Mouse (Mus musculus): Measurements from ENCODE around the gene Svs6. TPM values are rescaled to one million over a fixed set of nuclear protein-coding genes. Genes with fewer than 3 reads are reported as not detected.
A peak's percentile ranks its signal among the peaks of the same experiment; 100 is the strongest.
"Not testable (repeated sequence)": the region's sequence is repeated elsewhere in the genome, so short reads cannot be mapped to it uniquely, and the experiment has no call there.

The Svs6 gene
- not detected for total RNA-seq (2021)
- long read RNA-seq, experiment 1: 0 reads
- long read RNA-seq, experiment 2: 0 reads

DNA sequence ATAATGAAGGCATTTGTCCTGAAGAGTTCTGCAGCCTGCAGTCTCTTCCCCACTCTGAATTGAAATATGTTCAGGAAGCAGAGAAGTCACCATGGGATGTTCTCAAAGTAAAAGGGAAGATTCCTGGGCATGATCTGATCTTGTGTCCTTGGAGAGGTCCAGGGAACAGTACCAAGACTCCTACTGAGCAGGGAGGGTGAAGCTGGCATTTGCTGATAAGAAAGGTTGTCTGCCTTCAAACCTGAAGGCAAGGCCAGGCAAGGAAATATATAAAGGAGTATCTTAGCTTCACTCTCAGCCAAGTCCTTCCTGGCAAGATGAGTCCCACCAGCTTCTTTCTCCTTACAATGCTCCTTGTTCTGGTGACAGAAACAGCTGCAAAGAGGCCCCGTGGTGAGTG, at the start of gene Svs6:
Gene Svs6 (plus strand): TSS at position 301 of the 400 bp plus-strand sequence.
- not testable (repeated sequence) for DNase-seq

DNA sequence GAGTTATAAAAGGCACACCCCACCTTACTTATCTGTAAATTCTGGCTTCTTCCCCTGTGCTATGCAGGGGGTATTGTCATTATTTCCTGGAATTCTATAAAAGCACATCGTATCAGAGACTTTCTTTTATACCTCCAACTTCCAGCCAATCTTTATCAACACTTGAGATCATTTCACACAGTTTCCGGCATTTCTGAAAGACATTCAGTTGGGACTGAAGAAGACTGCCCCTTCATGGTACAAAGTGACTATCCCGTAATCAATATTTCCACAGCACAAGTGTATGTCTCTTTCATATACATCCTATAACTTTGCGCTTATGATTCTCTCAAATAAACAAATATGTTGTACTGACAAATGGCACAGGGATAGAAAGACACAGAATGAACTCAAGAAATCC, 38.2 kb upstream of the Svs6 start, which contains the start of gene Svs4:
Gene Svs4 (minus strand): TSS at position 101 of the 400 bp plus-strand sequence.
- DNase-seq: no peak

DNA sequence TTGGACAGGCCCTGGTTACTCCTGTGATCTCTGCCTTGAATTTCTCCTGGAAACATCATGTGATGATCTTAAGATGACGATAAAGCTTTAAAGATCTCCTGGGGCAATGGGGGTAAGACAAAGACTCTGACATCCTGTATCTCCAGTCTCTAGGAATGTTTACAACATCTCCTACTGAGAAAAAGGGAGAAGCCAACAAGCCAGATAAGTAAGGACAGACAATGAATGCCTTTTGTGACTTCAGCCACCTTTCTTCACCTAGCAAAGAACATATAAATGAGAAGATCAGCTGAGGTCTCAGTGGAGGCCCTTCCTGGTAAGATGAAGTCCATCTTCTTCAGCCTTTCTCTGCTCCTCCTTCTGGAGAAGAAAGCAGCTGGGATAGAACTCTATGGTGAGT, 27.6 kb upstream of the Svs6 start, which contains the start of gene Svs3a:
Gene Svs3a (plus strand): TSS at position 301 of the 400 bp plus-strand sequence.
- DNase-seq: not testable (repeated sequence)

DNA sequence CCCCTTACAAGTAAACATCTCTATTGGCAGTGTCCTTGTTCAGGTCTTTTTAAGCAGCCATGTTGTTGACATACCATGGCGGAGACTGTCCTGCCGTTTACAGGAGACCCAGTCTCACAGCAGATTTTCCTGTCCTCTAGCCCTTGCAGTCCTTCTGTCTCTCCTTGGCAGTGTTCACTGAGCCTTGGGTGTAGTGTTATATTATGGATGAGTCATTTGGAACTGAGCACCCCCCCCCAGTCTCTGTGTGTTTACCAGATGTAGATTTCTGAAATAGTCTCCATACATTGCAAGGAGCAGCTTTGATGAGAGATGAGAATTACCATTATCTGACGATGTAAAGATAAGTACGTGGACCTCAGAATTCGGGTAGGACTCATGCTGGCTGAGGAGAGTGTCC, 4.0 kb upstream of the Svs6 start:
- DNase-seq: no peak

DNA sequence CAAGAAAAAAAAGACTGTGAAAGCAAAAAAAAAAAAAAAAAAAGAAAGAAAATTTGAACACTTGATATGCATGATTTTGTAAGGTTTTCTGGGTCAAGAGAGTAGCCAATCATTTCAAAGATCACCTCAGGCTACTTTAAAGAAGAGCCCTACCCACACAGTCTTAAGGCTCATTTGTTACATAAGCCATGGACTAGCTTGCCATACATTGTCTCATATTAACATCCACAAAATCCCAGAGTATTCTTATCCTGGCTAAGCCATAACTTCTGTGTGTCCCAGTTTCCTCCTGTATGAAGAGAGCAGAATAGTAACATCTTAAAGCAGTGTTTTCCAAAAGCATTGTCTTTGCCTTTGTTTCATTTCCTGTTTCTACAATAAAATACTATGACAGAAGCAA, 1.1 kb upstream of the Svs6 start:
- not testable (repeated sequence) for DNase-seq

DNA sequence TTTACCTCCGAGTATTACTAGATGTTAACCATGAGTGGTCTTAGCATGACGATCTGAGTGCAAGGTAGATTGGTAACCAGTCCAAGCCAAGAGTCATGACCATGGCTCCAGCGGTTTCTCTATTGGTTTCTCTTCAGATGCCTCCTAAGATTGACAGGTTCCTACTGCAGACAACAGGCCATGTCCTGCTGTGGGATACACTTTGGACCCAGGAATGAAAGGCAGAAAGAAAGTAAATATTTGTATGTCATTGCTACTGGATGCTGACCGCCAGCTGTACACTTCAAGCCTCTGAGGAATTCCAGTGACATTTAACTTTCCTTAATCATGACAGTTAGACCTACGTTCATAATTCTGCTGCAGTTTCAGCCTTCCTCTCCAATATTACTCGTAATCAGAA, 4.4 kb downstream of the Svs6 start:
- no peak for DNase-seq

DNA sequence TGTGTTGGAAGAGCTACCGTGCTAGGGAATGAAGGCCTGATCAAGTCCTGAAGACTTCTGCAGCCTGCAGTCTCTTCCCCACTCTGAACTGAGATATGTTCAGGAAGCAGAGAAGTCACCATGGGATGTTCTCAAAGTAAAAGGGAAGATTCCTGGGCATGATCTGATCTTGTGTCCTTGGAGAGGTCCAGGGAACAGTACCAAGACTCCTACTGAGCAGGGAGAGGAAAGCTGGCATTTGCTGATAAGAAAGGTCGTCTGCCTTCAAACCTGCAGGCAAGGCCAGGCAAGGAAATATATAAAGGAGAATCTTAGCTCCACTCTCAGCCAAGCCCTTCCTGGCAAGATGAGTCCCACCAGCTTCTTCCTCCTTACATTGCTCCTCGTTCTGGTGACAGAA, 15.9 kb downstream of the Svs6 start, which contains the start of gene Svs5:
Gene Svs5 (plus strand): TSS at position 301 of the 400 bp plus-strand sequence.
- DNase-seq: not testable (repeated sequence)

DNA sequence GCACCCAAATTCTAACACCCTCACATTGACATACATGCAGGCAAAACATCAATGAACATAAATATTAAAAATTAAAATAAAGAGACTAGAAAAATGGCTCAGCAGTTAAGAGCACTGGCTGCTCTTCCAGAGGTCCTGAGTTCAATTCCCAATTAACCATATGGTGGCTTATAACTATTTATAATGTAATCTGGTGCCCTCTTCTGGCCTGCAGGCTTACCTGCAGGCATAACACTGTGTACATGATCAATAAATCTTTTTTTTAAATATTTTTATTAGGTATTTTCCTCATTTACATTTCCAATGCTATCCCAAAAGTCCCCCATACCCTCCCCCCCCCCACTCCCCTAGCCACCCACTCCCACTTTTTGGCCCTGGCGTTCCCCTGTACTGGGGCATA, 27.2 kb downstream of the Svs6 start:
- DNase-seq: not testable (repeated sequence)

DNA sequence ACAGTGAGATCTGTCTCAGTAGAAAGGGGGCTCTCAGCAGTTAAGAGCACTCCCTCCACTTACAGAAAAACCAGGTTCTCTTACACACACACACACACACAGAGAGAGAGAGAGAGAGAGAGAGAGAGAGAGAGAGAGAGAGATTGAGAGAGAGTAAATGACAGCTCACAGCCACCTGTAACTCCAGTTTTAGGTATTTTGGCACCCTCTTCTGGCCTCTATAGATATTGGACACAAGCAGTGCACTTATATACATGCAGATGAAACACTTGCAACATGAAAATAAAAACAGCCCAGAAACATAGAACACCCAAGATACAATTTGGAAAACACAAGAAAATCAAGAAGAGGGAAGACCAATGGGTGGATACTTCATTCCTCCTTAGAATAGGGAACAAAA, 31.1 kb downstream of the Svs6 start:
- DNase-seq: not testable (repeated sequence)

DNA sequence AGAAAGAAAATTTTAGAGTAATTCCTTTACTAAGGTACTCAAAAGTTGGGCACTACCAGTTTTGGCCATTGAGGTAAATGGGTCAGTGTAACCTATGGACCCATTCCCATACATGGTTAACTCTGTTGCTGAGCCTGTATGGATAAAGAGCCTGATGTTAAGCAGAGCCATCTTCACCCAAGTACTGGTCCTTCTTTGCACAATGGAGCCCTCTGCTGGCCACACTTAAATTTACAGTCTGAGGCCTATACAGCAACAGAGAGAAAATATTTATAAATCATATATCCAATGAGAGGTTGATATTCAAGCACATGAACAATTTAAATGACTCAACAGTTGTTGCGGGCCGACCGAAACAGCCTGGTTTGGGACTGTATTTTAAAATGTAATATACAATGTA, 32.4 kb downstream of the Svs6 start:
- peak; percentile 40 to 59 for DNase-seq

DNA sequence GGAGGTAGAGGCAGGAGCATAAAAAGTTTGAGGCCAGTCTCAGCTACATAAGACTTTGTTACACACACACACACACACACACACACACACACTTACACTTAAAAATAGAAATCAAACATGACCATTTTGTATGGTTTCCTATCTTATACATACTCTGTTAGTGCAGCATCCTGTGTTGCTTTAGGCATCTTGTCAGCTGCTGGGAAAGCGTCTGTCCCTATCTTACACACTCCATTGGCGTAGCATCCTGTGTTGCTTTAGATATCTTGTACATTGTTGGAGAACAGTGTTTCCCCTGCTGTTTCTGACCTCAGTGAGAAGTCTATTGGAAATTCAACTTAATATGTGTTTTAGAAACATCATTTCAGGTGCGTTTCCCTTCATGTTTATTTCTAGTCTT, 36.1 kb downstream of the Svs6 start:
- DNase-seq: no peak

DNA sequence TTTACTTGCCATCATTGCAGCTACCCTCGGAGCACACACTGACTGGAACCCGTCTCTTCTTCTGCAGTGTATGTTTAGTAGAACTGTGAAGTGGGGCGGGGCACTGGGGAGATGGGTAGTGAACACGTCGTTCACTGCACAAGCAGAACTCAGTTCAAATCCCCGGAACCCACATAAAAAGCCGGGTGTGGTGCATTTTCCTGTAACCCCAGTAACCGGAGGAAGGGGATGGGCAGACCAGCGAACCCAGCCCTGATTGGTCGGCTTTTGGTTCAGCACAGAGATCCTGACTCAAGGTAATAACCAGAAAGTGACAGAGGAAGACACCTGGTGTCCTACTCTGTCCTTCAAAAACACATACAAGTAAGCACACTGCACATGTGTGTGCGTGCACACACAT, 36.8 kb downstream of the Svs6 start:
- DNase-seq: no peak

DNA sequence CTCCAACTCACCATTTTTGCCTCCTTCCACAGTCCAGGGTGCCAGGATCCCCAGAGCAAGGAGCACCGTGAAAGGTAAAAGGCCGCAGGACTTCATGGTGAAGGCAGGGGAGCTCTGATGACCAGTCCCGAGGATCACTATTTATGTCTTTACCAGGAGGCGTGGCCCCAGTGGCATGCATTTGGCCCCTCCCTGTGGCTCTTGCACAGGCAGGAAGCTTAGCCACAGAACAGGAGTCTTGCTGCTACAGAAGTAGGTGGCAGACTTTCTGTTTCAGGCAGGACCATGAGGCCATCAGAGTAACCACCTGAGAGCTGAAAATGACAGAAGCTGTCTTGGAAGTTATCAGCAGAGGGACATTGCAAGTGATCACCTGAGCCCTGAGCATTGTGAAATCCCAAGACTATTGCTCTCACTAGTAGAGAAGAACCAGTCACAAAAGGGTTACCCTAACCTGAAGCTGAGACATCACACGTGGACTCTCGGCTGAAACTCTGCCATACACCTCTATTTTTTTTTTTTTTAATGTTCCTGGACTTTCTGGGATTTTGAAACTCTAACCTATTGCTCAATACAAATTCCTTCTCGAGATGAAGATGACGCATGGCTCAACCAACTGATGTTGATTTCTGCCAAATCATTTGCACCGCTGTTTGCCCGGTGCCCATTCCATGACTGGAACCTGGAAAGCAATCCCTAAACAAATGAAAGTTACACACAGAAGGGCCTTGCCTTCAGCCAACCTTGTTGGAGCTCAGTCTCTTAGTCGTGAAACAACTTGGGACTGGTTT, 39.8 kb downstream of the Svs6 start:
- DNase-seq: no peak

DNA sequence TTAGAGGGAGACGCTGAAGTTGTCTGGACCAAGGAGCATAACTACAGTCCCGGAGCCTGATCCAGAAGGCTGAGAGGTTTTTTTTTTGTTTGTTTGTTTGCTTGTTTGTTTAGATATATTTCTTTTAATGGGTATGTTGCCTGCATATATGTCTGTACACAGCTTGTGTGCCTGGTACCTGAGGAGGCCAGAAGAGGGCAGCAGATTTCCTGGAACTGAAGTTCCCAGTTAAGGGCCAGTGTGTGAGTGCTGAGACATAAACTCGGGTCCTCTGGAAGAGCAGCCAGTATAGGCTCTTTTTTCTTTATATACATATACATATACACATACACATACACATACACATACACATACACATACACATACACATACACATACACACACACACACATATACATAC, 41.8 kb downstream of the Svs6 start:
- peak; percentile 13 to 19 for DNase-seq

DNA sequence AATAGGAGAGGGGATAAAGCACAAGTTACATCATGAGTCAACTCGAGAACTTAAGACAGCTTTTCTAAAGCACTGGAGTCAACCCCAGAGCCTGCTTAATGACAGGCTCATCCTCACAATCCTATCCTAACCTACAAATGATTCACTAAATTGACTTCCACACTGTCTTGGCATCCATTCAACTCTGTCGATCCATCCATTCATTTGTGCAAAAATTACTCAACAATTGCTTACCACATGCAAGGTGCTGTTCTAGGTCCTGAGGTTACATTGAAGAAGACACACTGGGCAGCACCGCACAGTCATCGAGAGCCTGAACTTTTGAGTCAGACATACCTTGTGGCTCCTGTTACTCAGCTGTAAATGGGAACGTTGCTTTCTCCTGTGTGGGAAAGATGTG, 42.5 kb downstream of the Svs6 start:
- DNase-seq: no peak

DNA sequence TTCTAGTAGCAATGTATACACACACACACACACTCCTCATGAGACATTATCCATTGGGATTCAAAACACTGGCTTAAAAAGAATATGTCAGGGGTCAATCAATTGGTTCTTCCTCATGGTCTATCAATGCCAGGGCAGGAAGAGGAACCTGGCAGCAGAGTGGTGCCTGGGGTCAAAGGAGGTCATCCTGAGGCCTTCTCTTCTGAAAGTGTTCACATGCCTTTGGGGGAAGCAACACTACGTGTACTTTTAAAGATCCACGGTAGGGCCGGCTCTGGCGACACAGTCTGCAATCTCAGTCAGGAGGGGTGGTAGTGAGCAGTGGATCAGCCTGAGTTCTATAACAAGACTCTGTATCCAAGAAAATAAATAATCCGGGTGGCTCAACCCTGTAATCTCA, 43.1 kb downstream of the Svs6 start:
- DNase-seq: no peak

DNA sequence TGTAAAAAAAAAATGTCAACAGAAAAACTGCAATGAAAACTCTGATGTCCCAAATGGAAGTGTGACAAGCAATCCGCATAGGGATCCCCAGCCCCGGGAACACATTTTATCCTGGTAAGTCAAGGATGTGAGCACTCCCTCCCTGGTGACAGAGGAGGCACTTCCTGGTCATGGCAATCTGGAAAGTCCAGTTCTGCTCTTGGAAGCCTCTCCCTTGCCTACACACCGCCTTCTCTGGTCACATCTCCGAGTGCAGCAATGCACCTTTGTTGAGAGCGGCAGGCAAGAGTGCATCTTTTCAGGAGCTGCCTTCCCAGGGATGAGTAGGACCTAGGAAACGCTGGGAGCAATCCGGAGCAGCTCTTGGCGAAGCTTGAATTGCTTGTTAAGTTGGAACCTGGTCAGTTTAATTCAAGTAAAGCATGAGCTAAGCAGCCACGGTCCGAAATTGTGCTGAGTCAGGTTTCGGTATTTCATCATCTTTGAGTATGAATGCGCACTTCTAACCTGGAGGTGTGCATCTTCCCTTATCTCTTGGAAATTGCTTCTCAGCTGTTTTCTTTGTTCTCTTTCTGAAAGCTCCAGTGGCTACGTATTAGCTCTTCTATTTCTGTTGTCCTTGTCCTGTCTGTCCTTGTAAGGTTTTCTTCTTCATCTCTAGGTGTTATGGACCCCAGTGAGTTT, 44.6 kb downstream of the Svs6 start:
- DNase-seq: no peak

DNA sequence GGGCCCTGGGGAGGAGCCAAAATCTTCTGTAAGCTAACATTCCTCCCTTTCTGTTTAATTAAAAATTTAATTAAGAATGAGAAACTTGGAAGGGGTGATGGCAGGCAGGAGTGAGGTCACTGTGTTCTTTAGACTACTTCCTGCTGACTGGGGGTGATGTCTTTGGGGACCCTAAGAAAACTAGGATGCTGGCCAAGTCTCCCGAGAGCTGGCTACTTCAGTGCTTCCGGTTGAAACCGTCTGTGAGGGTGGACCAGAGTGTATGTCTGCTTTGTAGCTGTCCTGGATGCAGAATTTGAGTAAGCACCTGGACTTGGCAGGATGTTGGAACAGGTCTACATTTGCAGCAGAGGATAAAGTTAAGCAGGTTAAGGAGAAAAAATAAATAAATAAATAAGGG, 50.4 kb downstream of the Svs6 start:
- DNase-seq: no peak

Small RNA genes within 50 kb of the gene (microRNA-seq; reads per million reads assigned to microRNA genes)
- not detected for gene Mir7678

Other genes starting within 250 kb of the Svs6 start
- 10 to 100 TPM; 27.5 to 32.4 TPM for gene Stk4, start 246.4 kb upstream of the Svs6 start, total RNA-seq (2021)
- 10 to 100 TPM; 32.9 to 41.5 TPM for gene Tomm34, start 245.6 kb upstream of the Svs6 start, total RNA-seq (2021)
- not detected for gene Kcns1, start 145.6 kb upstream of the Svs6 start, total RNA-seq (2021)
- gene Wfdc5, start 134.0 kb upstream of the Svs6 start, total RNA-seq (2021): not detected
- 1 to 10 TPM in 1 of 2 experiments, under 1 TPM in 1; 0.43 to 1.4 TPM for gene Wfdc12, start 126.1 kb upstream of the Svs6 start, total RNA-seq (2021)
- gene Wfdc15a, start 116.6 kb upstream of the Svs6 start, total RNA-seq (2021): not detected
- gene Wfdc15b, start 95.1 kb upstream of the Svs6 start, total RNA-seq (2021): not detected
- gene Svs2, start 78.3 kb upstream of the Svs6 start, total RNA-seq (2021): not detected
- gene Svs3b, start 60.1 kb upstream of the Svs6 start, total RNA-seq (2021): not detected
- not detected for gene Svs4, start 38.3 kb upstream of the Svs6 start, total RNA-seq (2021)
- gene Svs3a, start 27.5 kb upstream of the Svs6 start, total RNA-seq (2021): not detected
- 1 to 10 TPM; 2.7 to 4.3 TPM for gene Svs5, start 16.0 kb downstream of the Svs6 start, total RNA-seq (2021)
- gene Slpi, start 72.3 kb downstream of the Svs6 start, total RNA-seq (2021): 10 to 100 TPM; 17.0 to 18.0 TPM
- not detected for gene Rbpjl, start 86.4 kb downstream of the Svs6 start, total RNA-seq (2021)
- 1 to 10 TPM in 1 of 2 experiments, under 1 TPM in 1; 0.92 to 1.4 TPM for gene Matn4, start 88.4 kb downstream of the Svs6 start, total RNA-seq (2021)
- 100 to 1,000 TPM; 116 to 144 TPM for gene Sdc4, start 127.1 kb downstream of the Svs6 start, total RNA-seq (2021)
- gene Sys1, start 140.2 kb downstream of the Svs6 start, total RNA-seq (2021): 10 to 100 TPM; 28.3 to 33.2 TPM
- gene Gm20458, start 144.2 kb downstream of the Svs6 start, total RNA-seq (2021): 1 to 10 TPM; 5.0 to 8.4 TPM
- not detected for gene Trp53tg5, start 157.0 kb downstream of the Svs6 start, total RNA-seq (2021)
- gene Dbndd2, start 169.4 kb downstream of the Svs6 start, total RNA-seq (2021): 10 to 100 TPM in 1 of 2 experiments, 1 to 10 TPM in 1; 8.0 to 12.5 TPM
- 10 to 100 TPM; 74.0 to 98.3 TPM for gene Pigt, start 180.8 kb downstream of the Svs6 start, total RNA-seq (2021)
- not detected for gene Wfdc2, start 245.7 kb downstream of the Svs6 start, total RNA-seq (2021)